Mouse (Mus musculus) hindbrain, embryonic 15.5 days (tissue): ENCODE data around the gene Calm4. TPM values are rescaled to one million over a fixed set of nuclear protein-coding genes. Genes with fewer than 3 reads are reported as not detected.
"Not testable (repeated sequence)": the region's sequence is repeated elsewhere in the genome, so short reads cannot be mapped to it uniquely, and the experiment has no call there.

Experiments used
- ATAC-seq: fragments of 200-750 bp; cut with Nextera tagmentation; 2 replicates; pipeline ENCODE4 v1.8.0; 2017; ENCODE audit warnings: low read depth, moderate number of reproducible peaks, moderate TSS enrichment; ENCODE audit not compliant: low FRiP score
- H3K27ac ChIP-seq: fragments of 300-500 bp; sonication (generic); replicated peaks from 2 replicates; pipeline ENCODE4 v1.5.1; 2015; ENCODE audit warnings: mild to moderate bottlenecking, inconsistent platforms
- H3K27me3 ChIP-seq: fragments of 300-500 bp; sonication (generic); 2 replicates; pipeline ENCODE4 v1.6.1; 2015; ENCODE audit warnings: control low read depth, inconsistent platforms
- H3K36me3 ChIP-seq: fragments of 300-500 bp; sonication (generic); 2 replicates; pipeline ENCODE4 v1.6.1; 2015; ENCODE audit warnings: control low read depth, inconsistent platforms
- H3K4me1 ChIP-seq: fragments of 300-500 bp; sonication (generic); replicated peaks from 2 replicates; pipeline ENCODE4 v1.6.1; 2015; ENCODE audit warnings: control low read depth, inconsistent platforms
- H3K4me2 ChIP-seq: fragments of 300-500 bp; sonication (generic); 2 replicates; pipeline ENCODE4 v1.6.1; 2015; ENCODE audit warnings: moderate library complexity, mild to moderate bottlenecking, inconsistent platforms
- H3K4me3 ChIP-seq: fragments of 300-500 bp; sonication (generic); 2 replicates; pipeline ENCODE4 v1.5.1; 2015; ENCODE audit warnings: mild to moderate bottlenecking, inconsistent platforms
- H3K9ac ChIP-seq: fragments of 300-500 bp; sonication (generic); 2 replicates; pipeline ENCODE4 v1.6.1; 2015; ENCODE audit warnings: inconsistent platforms
- H3K9me3 ChIP-seq: fragments of 300-500 bp; sonication (generic); 2 replicates; pipeline ENCODE4 v1.6.1; 2016; ENCODE audit warnings: control low read depth, inconsistent platforms
- WGBS: fragments of 180-500 bp; shearing (Covaris S2); methylation state at CpG from one replicate; pipeline ENCODE4 v1.1.7; 2015; 5-methylcytosine and 5-hydroxymethylcytosine counted together
- polyA plus RNA-seq: library from polyadenylated mRNA; unstranded; fragments of >200 nt; fragmentation: Nextera tagmentation; extraction: Ambion mirVana; gene quantifications from 2 replicates; pipeline ENCODE4 v1.2.1, GENCODE M21; 2015

Gene Calm4
- polyA plus RNA-seq: 0.27 TPM in 1 of 2 replicates, not detected in the other

GRCm38 (mm10) chr13:3837312-3837807 lies at the start of gene Calm4:
Gene Calm4, plus strand, starts transcription at chr13:3837757.
- H3K9ac ChIP-seq, H3K36me3 ChIP-seq, H3K27me3 ChIP-seq, H3K4me2 ChIP-seq, H3K4me1 ChIP-seq, H3K4me3 ChIP-seq, H3K27ac ChIP-seq, ATAC-seq, H3K9me3 ChIP-seq: not testable (repeated sequence)

DNA sequence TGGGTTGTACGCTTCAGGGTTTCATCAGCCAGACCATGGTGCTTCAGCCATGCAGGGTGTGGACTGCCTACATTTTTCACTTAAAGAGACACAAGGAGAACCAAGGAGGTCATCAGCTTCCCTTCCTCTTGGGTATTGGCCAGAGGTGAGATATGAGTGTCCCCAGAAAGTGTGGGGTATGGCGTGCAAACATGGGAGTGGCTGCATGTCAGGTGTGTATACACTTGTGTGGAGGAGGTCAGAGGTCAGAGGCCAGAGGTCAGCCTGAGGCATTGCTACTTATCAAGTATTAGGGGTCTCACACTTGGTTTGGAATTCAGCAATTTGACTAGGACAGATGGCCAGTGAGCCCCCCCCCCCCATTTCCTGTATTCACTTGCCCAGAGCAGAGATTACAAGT lies 49.0 kb upstream of the Calm4 start:
- Histone ChIP-seq H3K9ac (no peak overlapping the region), H3K36me3 (no peaks in the 10 kb centered on the region), H3K27ac (no peak overlapping the region), H3K27me3 (no peaks in the 10 kb centered on the region), H3K4me3 (no peak overlapping the region), H3K4me2 (no peak overlapping the region), H3K9me3 (no peaks in the 10 kb centered on the region), H3K4me1 (no peaks in the 10 kb centered on the region)
- no peak for ATAC-seq
- 86% methylated on average over 2 of the region's 2 CpGs for WGBS

- H3K9me3 ChIP-seq: no peaks in the 10 kb centered on the region
- 80% methylated on average over 2 of the region's 2 CpGs for WGBS
- ATAC-seq: no peak
- H3K27ac ChIP-seq: no peak overlapping the region
- no peak overlapping the region for H3K4me3 ChIP-seq
- H3K9ac ChIP-seq: no peak overlapping the region
- H3K36me3 ChIP-seq: no peaks in the 10 kb centered on the region
- H3K4me1 ChIP-seq: no peaks in the 10 kb centered on the region
- H3K4me2 ChIP-seq: no peak overlapping the region
- no peaks in the 10 kb centered on the region for H3K27me3 ChIP-seq
Measured at GRCm38 (mm10) chr13:3789531-3789930, 48.0 kb upstream of the Calm4 start.

DNA sequence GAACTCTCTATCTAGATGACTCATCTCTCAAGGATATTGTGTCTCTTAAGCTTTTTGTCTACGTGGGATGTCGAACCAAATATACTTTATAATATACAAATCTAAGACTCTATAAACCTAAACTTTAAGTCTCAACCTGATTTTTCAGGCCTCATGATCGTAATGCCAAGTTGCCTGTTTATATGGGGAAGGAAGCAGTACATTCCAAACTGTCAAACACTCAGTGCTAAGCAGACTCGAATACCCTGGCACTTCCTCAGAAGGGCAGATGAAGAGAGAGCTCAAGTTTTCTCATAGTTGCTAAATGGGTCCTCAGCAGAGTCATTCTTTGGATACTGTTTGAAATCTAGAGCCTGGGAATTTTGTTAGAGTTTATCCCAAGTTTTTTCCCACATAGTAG lies 40.9 kb upstream of the Calm4 start:
- no peaks in the 10 kb centered on the region for H3K36me3 ChIP-seq
- no peaks in the 10 kb centered on the region for H3K9me3 ChIP-seq
- H3K27ac ChIP-seq: no peak overlapping the region
- no peak overlapping the region for H3K4me3 ChIP-seq
- no peaks in the 10 kb centered on the region for H3K27me3 ChIP-seq
- H3K4me2 ChIP-seq: no peak overlapping the region
- no peak overlapping the region for H3K9ac ChIP-seq
- H3K4me1 ChIP-seq: no peaks in the 10 kb centered on the region
- no peak for ATAC-seq
- 89% methylated on average over 4 of the region's 4 CpGs for WGBS

- Histone ChIP-seq H3K36me3 (no peaks in the 10 kb centered on the region), H3K27ac (no peak overlapping the region), H3K9ac (no peak overlapping the region), H3K4me2 (no peak overlapping the region), H3K9me3 (no peaks in the 10 kb centered on the region), H3K4me1 (no peaks in the 10 kb centered on the region), H3K4me3 (no peak overlapping the region), H3K27me3 (no peaks in the 10 kb centered on the region)
- ATAC-seq: no peak
Measured at GRCm38 (mm10) chr13:3798751-3799150, 38.8 kb upstream of the Calm4 start.

DNA sequence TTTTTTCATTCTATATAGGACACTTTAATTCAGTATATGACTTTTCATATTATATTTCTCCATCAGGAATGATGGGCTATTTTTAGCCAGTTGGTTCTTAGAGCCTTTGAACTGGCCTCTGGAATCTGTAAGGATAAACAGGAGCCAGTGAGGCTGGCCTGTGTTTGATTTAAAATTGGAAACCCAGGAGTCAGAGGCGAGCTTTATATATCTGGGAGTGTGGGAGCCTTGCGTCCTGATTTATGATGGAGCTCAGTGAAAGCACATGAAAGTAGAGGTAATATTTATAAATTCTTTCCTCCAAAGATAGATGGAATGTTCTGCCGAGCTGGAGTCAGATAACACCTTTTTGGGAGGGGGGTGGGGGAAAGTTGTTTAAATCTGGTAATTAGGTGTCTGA lies 38.2 kb upstream of the Calm4 start:
- H3K4me2 ChIP-seq: no peak overlapping the region
- H3K4me3 ChIP-seq: no peak overlapping the region
- no peaks in the 10 kb centered on the region for H3K9me3 ChIP-seq
- H3K9ac ChIP-seq: no peak overlapping the region
- no peak for ATAC-seq
- no peak overlapping the region for H3K27ac ChIP-seq
- H3K36me3 ChIP-seq: no peaks in the 10 kb centered on the region
- H3K27me3 ChIP-seq: no peaks in the 10 kb centered on the region
- no peaks in the 10 kb centered on the region for H3K4me1 ChIP-seq
- WGBS: 73% methylated on average over 3 of the region's 3 CpGs

GRCm38 (mm10) chr13:3804186-3804585 lies 33.4 kb upstream of the Calm4 start, which contains the start of gene Calml3:
Gene Calml3, minus strand, starts transcription at chr13:3804316.
- no peak for ATAC-seq
- Histone ChIP-seq H3K27me3 (no peaks in the 10 kb centered on the region), H3K4me1 (no peaks in the 10 kb centered on the region), H3K4me3 (no peak within 1 kb of the TSS), H3K36me3 (no peaks in the 10 kb centered on the region), H3K9ac (no peak within 1 kb of the TSS), H3K27ac (no peak within 1 kb of the TSS), H3K9me3 (no peaks in the 10 kb centered on the region), H3K4me2 (no peak within 1 kb of the TSS)
- WGBS: 91% methylated on average over 13 of the region's 13 CpGs

DNA sequence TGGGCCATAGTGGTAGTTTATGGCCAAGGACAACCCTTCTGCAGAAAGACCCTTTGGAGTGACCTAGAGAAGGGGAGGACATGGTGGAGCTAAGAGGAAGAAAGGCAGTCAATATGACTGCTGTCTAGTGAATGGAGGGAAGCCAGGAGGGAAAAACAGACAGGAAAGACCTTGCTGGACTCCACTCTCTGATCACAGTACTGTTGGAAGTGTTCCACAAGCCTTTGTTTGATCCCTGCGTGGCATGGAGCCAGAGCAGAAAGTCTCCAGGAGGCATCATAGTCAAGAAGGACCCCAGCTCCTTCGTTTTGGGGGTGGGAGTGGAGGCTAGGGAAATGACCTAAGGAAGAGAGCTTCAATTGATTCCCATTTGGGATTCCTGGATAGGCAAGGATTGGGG lies 32.4 kb upstream of the Calm4 start:
- no peak overlapping the region for H3K4me3 ChIP-seq
- H3K9ac ChIP-seq: no peak overlapping the region
- no peak overlapping the region for H3K4me2 ChIP-seq
- H3K27ac ChIP-seq: no peak overlapping the region
- H3K4me1 ChIP-seq: no peaks in the 10 kb centered on the region
- H3K36me3 ChIP-seq: no peaks in the 10 kb centered on the region
- no peak for ATAC-seq
- H3K27me3 ChIP-seq: no peaks in the 10 kb centered on the region
- no peaks in the 10 kb centered on the region for H3K9me3 ChIP-seq
- 57% methylated on average over 2 of the region's 2 CpGs for WGBS

- no peak overlapping the region for H3K4me2 ChIP-seq
Measured at GRCm38 (mm10) chr13:3805638-3806037, 31.9 kb upstream of the Calm4 start.

DNA sequence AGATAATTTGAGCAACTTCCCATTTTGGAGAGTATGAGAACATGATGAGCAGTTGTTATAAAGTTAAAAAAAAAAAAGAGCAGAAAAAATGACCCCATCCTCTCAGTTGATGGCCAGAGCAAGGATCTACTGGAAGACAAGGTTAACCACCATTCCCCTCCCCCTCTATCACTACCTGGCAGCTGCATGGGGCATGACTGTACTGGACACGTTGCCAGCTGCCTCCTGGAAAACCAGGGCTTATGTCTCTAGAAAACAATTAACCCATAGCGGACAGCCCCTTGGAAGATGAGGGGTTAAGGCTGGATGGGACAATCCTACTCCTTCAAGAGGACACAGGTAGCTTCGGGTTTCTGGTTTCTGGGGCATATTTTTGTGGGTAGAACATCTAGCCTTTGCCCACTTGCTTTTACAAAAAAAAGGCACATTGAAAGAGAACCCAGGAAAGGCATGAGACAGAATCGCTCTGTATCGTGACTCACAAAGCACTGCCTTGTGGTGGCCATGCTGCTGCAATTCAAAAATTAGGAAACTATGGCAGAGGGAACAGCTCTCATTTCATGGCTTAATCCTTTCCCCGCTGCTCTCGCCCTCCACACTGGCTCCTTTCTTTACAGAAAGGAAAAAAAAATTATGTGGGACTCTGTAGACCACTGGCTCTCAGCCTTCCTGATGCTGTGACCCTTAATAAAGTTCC lies 30.3 kb upstream of the Calm4 start:
- no peak overlapping the region for H3K4me2 ChIP-seq
- H3K27me3 ChIP-seq: no peaks in the 10 kb centered on the region
- H3K9ac ChIP-seq: no peak overlapping the region
- no peaks in the 10 kb centered on the region for H3K4me1 ChIP-seq
- H3K27ac ChIP-seq: no peak overlapping the region
- ATAC-seq: no peak
- no peak overlapping the region for H3K4me3 ChIP-seq
- H3K36me3 ChIP-seq: no peaks in the 10 kb centered on the region
- WGBS: 76% methylated on average over 7 of the region's 7 CpGs
- H3K9me3 ChIP-seq: no peaks in the 10 kb centered on the region

More at GRCm38 (mm10) chr13:3805638-3806037, 31.9 kb upstream of the Calm4 start:
- Histone ChIP-seq H3K27me3 (no peaks in the 10 kb centered on the region), H3K4me3 (no peak overlapping the region), H3K27ac (no peak overlapping the region), H3K9ac (no peak overlapping the region), H3K36me3 (no peaks in the 10 kb centered on the region), H3K4me1 (no peaks in the 10 kb centered on the region), H3K9me3 (no peaks in the 10 kb centered on the region)
- 92% methylated on average over 5 of the region's 5 CpGs for WGBS
- ATAC-seq: no peak

GRCm38 (mm10) chr13:3818012-3818739 lies 19.4 kb upstream of the Calm4 start:
- no peak overlapping the region for H3K4me2 ChIP-seq
- H3K36me3 ChIP-seq: no peaks in the 10 kb centered on the region
- no peaks in the 10 kb centered on the region for H3K9me3 ChIP-seq
- no peak overlapping the region for H3K9ac ChIP-seq
- H3K4me3 ChIP-seq: no peak overlapping the region
- H3K27me3 ChIP-seq: no peaks in the 10 kb centered on the region
- 82% methylated on average over 5 of the region's 5 CpGs for WGBS
- no peak for ATAC-seq
- H3K4me1 ChIP-seq: no peaks in the 10 kb centered on the region
- no peak overlapping the region for H3K27ac ChIP-seq

DNA sequence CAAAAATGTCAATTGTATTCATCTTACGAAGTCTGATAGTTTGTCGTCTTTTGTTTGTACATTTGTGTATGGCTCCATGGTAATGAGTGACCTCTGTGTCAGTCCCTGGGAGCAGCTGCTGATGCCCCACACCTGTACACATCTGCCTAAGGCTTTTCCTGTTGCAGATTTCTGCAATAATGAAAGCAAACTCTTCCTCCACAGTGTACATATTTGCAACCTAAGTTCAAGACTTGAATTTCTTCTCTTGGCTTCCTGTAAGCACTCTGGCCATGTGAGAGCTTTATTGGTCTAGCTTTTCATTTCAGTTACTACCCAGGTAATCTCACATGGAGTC lies 18.8 kb upstream of the Calm4 start:
- Histone ChIP-seq H3K27ac (no peak overlapping the region), H3K4me2 (no peak overlapping the region), H3K9ac (no peak overlapping the region), H3K36me3 (no peaks in the 10 kb centered on the region), H3K4me1 (no peaks in the 10 kb centered on the region), H3K4me3 (no peak overlapping the region), H3K27me3 (no peaks in the 10 kb centered on the region), H3K9me3 (no peaks in the 10 kb centered on the region)
- 86% methylated on average over 2 of the region's 2 CpGs for WGBS
- no peak for ATAC-seq
